Mouse (Mus musculus) hindbrain, embryonic 14.5 days (tissue): ENCODE measurements around the gene Dnajb3. TPM values are rescaled to one million over a fixed set of nuclear protein-coding genes. Genes with fewer than 3 reads are reported as not detected.

ENCODE experiments used
- ATAC-seq: fragments of 200-750 bp; cut with Nextera tagmentation; 2 replicates; pipeline ENCODE4 v1.8.0; 2017; ENCODE audit warnings: moderate number of reproducible peaks, mild to moderate bottlenecking, moderate TSS enrichment, moderate library complexity; ENCODE audit not compliant: low FRiP score
- DNase-seq: peaks from one replicate; pipeline ENCODE4 v3.0.0-alpha.2; 2015; ENCODE audit warnings: low spot score
- H3K27ac ChIP-seq: fragments of 300-500 bp; sonication (generic); 2 replicates; pipeline ENCODE4 v1.5.1; 2014; ENCODE audit warnings: mild to moderate bottlenecking, moderate library complexity
- H3K27me3 ChIP-seq: fragments of 300-500 bp; sonication (generic); 2 replicates; pipeline ENCODE4 v1.6.1; 2014; ENCODE audit warnings: mild to moderate bottlenecking, low read length, mixed read lengths; ENCODE audit not compliant: control insufficient read depth, insufficient read depth
- H3K36me3 ChIP-seq: fragments of 300-500 bp; sonication (generic); replicated peaks from 2 replicates; pipeline ENCODE4 v1.6.1; 2014; ENCODE audit not compliant: control insufficient read depth, insufficient read depth
- H3K4me1 ChIP-seq: fragments of 300-500 bp; sonication (generic); replicated peaks from 2 replicates; pipeline ENCODE4 v1.6.1; 2014; ENCODE audit warnings: antibody characterized with exemption, low read length, mixed read lengths; ENCODE audit not compliant: control insufficient read depth, insufficient read depth
- H3K4me2 ChIP-seq: fragments of 300-500 bp; sonication (generic); replicated peaks from 2 replicates; pipeline ENCODE4 v1.6.1; 2014; ENCODE audit warnings: mild to moderate bottlenecking, moderate library complexity
- H3K4me3 ChIP-seq: fragments of 300-500 bp; sonication (generic); replicated peaks from 2 replicates; pipeline ENCODE4 v1.5.1; 2014; ENCODE audit warnings: mild to moderate bottlenecking, low read length
- H3K9ac ChIP-seq: fragments of 300-500 bp; sonication (generic); 2 replicates; pipeline ENCODE4 v1.6.1; 2014
- H3K9me3 ChIP-seq: fragments of 300-500 bp; sonication (generic); 2 replicates; pipeline ENCODE4 v1.6.1; 2016; ENCODE audit warnings: low read length; ENCODE audit not compliant: control insufficient read depth
- WGBS: fragments of 180-500 bp; shearing (Covaris S2); extraction: QIAGEN DNeasy Blood & Tissue Kit; methylation state at CpG from one replicate; pipeline ENCODE4 v1.1.7; 2014; 5-methylcytosine and 5-hydroxymethylcytosine counted together
- polyA plus RNA-seq: library from polyadenylated mRNA; unstranded; fragments of >200 nt; fragmentation: Nextera tagmentation; extraction: Ambion mirVana; gene quantifications from 2 replicates; pipeline ENCODE4 v1.2.1, GENCODE M21; 2014

The Dnajb3 gene
- polyA plus RNA-seq, 1 experiment from 2014 or later: 16.5 TPM

GRCm38 (mm10) chr1:88234248-88234610 lies 28.6 kb upstream of the Dnajb3 start:
- no peaks in the 10 kb centered on the region for H3K36me3 ChIP-seq
- peaks cover 99% of the 10 kb centered on the region for H3K9me3 ChIP-seq
- ATAC-seq (no peak), DNase-seq (no peak)
- no peak overlapping the region for H3K4me2 ChIP-seq
- WGBS: 71% methylated on average over 4 of the region's 4 CpGs
- H3K27me3 ChIP-seq: no peaks in the 10 kb centered on the region
- H3K9ac ChIP-seq: no peak overlapping the region
- no peak overlapping the region for H3K4me3 ChIP-seq
- H3K27ac ChIP-seq: no peak overlapping the region
- no peaks in the 10 kb centered on the region for H3K4me1 ChIP-seq

- no peaks in the 10 kb centered on the region for H3K27me3 ChIP-seq
- H3K9ac ChIP-seq: no peak overlapping the region
- H3K4me3 ChIP-seq: no peak overlapping the region
- 68% methylated on average over 14 of the region's 14 CpGs for WGBS
- no peak overlapping the region for H3K4me2 ChIP-seq
- no peak overlapping the region for H3K27ac ChIP-seq
- H3K9me3 ChIP-seq: peaks cover 99% of the 10 kb centered on the region
- ATAC-seq: no peak
- no peak for DNase-seq
- H3K4me1 ChIP-seq: no peaks in the 10 kb centered on the region
- no peaks in the 10 kb centered on the region for H3K36me3 ChIP-seq
These were observed 28.1 kb upstream of the Dnajb3 start for GRCm38 (mm10) chr1:88233421-88234247.

- no peak for ATAC-seq
These were observed 27.2 kb upstream of the Dnajb3 start for GRCm38 (mm10) chr1:88232664-88233380.

GRCm38 (mm10) chr1:88231803-88232499 lies 26.4 kb upstream of the Dnajb3 start:
- H3K4me3 ChIP-seq: no peak overlapping the region
- H3K27me3 ChIP-seq: no peaks in the 10 kb centered on the region
- H3K4me2 ChIP-seq: no peak overlapping the region
- DNase-seq (no peak), ATAC-seq (no peak)
- no peak overlapping the region for H3K27ac ChIP-seq
- 69% methylated on average over 7 of the region's 7 CpGs for WGBS
- H3K9ac ChIP-seq: no peak overlapping the region
- H3K4me1 ChIP-seq: no peaks in the 10 kb centered on the region
- no peaks in the 10 kb centered on the region for H3K36me3 ChIP-seq
- H3K9me3 ChIP-seq: peaks cover 99% of the 10 kb centered on the region

More at GRCm38 (mm10) chr1:88232664-88233380, 27.2 kb upstream of the Dnajb3 start:
- no peaks in the 10 kb centered on the region for H3K27me3 ChIP-seq
- no peaks in the 10 kb centered on the region for H3K4me1 ChIP-seq
- H3K4me2 ChIP-seq: no peak overlapping the region
- no peak for DNase-seq
- H3K4me3 ChIP-seq: no peak overlapping the region
- no peak overlapping the region for H3K9ac ChIP-seq
- WGBS: 54% methylated on average over 3 of the region's 3 CpGs
- H3K36me3 ChIP-seq: no peaks in the 10 kb centered on the region
- no peak overlapping the region for H3K27ac ChIP-seq
- peaks cover 99% of the 10 kb centered on the region for H3K9me3 ChIP-seq

- H3K9me3 ChIP-seq: peaks cover 100% of the 10 kb centered on the region
- WGBS: 78% methylated on average over 6 of the region's 6 CpGs
- H3K4me1 ChIP-seq: no peaks in the 10 kb centered on the region
- ATAC-seq (no peak), DNase-seq (no peak)
- H3K4me3 ChIP-seq: no peak overlapping the region
- no peak overlapping the region for H3K9ac ChIP-seq
- no peak overlapping the region for H3K4me2 ChIP-seq
- H3K27ac ChIP-seq: no peak overlapping the region
- no peaks in the 10 kb centered on the region for H3K27me3 ChIP-seq
- H3K36me3 ChIP-seq: no peaks in the 10 kb centered on the region
These were observed 25.6 kb upstream of the Dnajb3 start for GRCm38 (mm10) chr1:88230981-88231802.

GRCm38 (mm10) chr1:88230421-88230820 lies 24.8 kb upstream of the Dnajb3 start:
- no peak for DNase-seq
- 70% methylated on average over 7 of the region's 7 CpGs for WGBS
- no peak overlapping the region for H3K9ac ChIP-seq
- no peak for ATAC-seq
- H3K4me2 ChIP-seq: no peak overlapping the region
- peaks cover 100% of the 10 kb centered on the region for H3K9me3 ChIP-seq
- H3K36me3 ChIP-seq: no peaks in the 10 kb centered on the region
- H3K27ac ChIP-seq: no peak overlapping the region
- H3K27me3 ChIP-seq: no peaks in the 10 kb centered on the region
- H3K4me1 ChIP-seq: no peaks in the 10 kb centered on the region
- no peak overlapping the region for H3K4me3 ChIP-seq

GRCm38 (mm10) chr1:88229986-88230385 lies 24.4 kb upstream of the Dnajb3 start:
- Histone ChIP-seq H3K9ac (no peak overlapping the region), H3K4me1 (no peaks in the 10 kb centered on the region), H3K4me2 (no peak overlapping the region), H3K9me3 (peaks cover 98% of the 10 kb centered on the region), H3K27me3 (no peaks in the 10 kb centered on the region), H3K36me3 (no peaks in the 10 kb centered on the region), H3K27ac (no peak overlapping the region), H3K4me3 (no peak overlapping the region)
- DNase-seq (no peak), ATAC-seq (no peak)
- WGBS: 87% methylated on average over 5 of the region's 5 CpGs

GRCm38 (mm10) chr1:88229566-88229965 lies 24.0 kb upstream of the Dnajb3 start:
- H3K27ac ChIP-seq: no peak overlapping the region
- DNase-seq: no peak
- peaks cover 94% of the 10 kb centered on the region for H3K9me3 ChIP-seq
- H3K9ac ChIP-seq: no peak overlapping the region
- no peak for ATAC-seq
- no peaks in the 10 kb centered on the region for H3K4me1 ChIP-seq
- no peak overlapping the region for H3K4me3 ChIP-seq
- 83% methylated on average over 3 of the region's 3 CpGs for WGBS
- H3K4me2 ChIP-seq: no peak overlapping the region
- no peaks in the 10 kb centered on the region for H3K27me3 ChIP-seq
- no peaks in the 10 kb centered on the region for H3K36me3 ChIP-seq
